Mouse (Mus musculus) liver, embryonic 16.5 days (tissue): ENCODE results near the gene Gm11213. TPM values are rescaled to one million over a fixed set of nuclear protein-coding genes. Genes with fewer than 3 reads are reported as not detected.

Experiments used
- ATAC-seq: fragments of 200-750 bp; cut with Nextera tagmentation; 2 replicates; pipeline ENCODE4 v1.8.0; 2017; ENCODE audit warnings: low read depth, mild to moderate bottlenecking, moderate number of reproducible peaks, moderate library complexity
- H3K27ac ChIP-seq: fragments of 300-500 bp; sonication (generic); 2 replicates; pipeline ENCODE4 v1.5.1; 2014; ENCODE audit warnings: mild to moderate bottlenecking, low read length
- H3K27me3 ChIP-seq: fragments of 300-500 bp; sonication (generic); 2 replicates; pipeline ENCODE4 v1.6.1; 2014; ENCODE audit warnings: low read depth, low read length, mixed read lengths; ENCODE audit not compliant: control insufficient read depth, insufficient read depth
- H3K36me3 ChIP-seq: fragments of 300-500 bp; sonication (generic); 2 replicates; pipeline ENCODE4 v1.6.1; 2014; ENCODE audit warnings: mild to moderate bottlenecking; ENCODE audit not compliant: control insufficient read depth, insufficient read depth
- H3K4me1 ChIP-seq: fragments of 300-500 bp; sonication (generic); 2 replicates; pipeline ENCODE4 v1.6.1; 2014; ENCODE audit warnings: low read depth, low read length, mixed read lengths; ENCODE audit not compliant: control insufficient read depth
- H3K4me2 ChIP-seq: fragments of 300-500 bp; sonication (generic); 2 replicates; pipeline ENCODE4 v1.6.1; 2014; ENCODE audit warnings: low read depth, low read length, mixed read lengths
- H3K4me3 ChIP-seq: fragments of 300-500 bp; sonication (generic); 2 replicates; pipeline ENCODE4 v1.5.1; 2014; ENCODE audit warnings: low read depth, mild to moderate bottlenecking, low read length
- H3K9ac ChIP-seq: fragments of 300-500 bp; sonication (generic); 2 replicates; pipeline ENCODE4 v1.6.1; 2014; ENCODE audit warnings: low read depth, low read length
- H3K9me3 ChIP-seq: fragments of 300-500 bp; sonication (generic); replicated peaks from 2 replicates; pipeline ENCODE4 v1.6.1; 2016; ENCODE audit warnings: low read length; ENCODE audit not compliant: control insufficient read depth
- WGBS: fragments of 180-500 bp; shearing (Covaris S2); extraction: QIAGEN DNeasy Blood & Tissue Kit; methylation state at CpG from one replicate; pipeline ENCODE4 v1.1.7; 2014; ENCODE audit not compliant: insufficient replicate concordance; 5-methylcytosine and 5-hydroxymethylcytosine counted together
- polyA plus RNA-seq: library from polyadenylated mRNA; unstranded; fragments of >200 nt; fragmentation: Nextera tagmentation; extraction: Ambion mirVana; gene quantifications from 2 replicates; pipeline ENCODE4 v1.2.1, GENCODE M21; 2015

Gene Gm11213
- polyA plus RNA-seq, 1 experiment from 2014 or later: not detected

DNA sequence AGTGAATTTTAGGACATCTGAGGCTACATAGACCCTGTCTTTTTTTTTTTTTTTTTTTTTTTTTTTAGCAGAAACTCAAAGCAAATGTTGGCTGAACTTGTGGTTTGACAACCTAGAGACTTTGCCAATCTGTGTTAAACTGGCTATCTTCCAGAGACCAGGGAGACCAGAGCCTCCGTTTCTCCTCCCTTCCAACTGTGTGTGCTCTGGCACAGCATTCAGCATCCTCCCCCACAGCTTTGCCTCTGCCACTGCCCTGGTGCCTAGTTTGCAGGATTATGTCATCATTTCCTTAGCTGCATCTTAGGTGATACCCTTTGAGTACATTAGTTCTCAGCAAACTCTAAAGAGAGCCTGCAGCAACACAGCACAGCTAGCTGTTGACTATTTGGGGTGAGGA, 57.3 kb downstream of the Gm11213 start:
- 56% methylated on average over 1 of the region's 1 CpGs for WGBS
- no peak overlapping the region for H3K4me3 ChIP-seq
- H3K27me3 ChIP-seq: no peaks in the 10 kb centered on the region
- no peaks in the 10 kb centered on the region for H3K9me3 ChIP-seq
- H3K36me3 ChIP-seq: peaks cover 35% of the 10 kb centered on the region
- no peak overlapping the region for H3K9ac ChIP-seq
- no peak overlapping the region for H3K4me2 ChIP-seq
- H3K4me1 ChIP-seq: peaks cover 29% of the 10 kb centered on the region
- no peak overlapping the region for H3K27ac ChIP-seq
- ATAC-seq: no peak

Other genes starting within 250 kb of the Gm11213 start
- gene Orm3, start 249.1 kb downstream of the Gm11213 start, polyA plus RNA-seq: not detected in 2 replicates
- gene Orm2, start 242.8 kb downstream of the Gm11213 start, polyA plus RNA-seq: not detected in 2 replicates
- gene Akna, start 201.9 kb downstream of the Gm11213 start, polyA plus RNA-seq: 5.1 and 6.1 TPM in 2 replicates
- 0.08 and 0.19 TPM in 2 replicates for gene Whrn, start 109.3 kb downstream of the Gm11213 start, polyA plus RNA-seq
- 123 and 130 TPM in 2 replicates for gene Atp6v1g1, start 60.5 kb downstream of the Gm11213 start, polyA plus RNA-seq
- gene Tmem268, start 46.5 kb downstream of the Gm11213 start, polyA plus RNA-seq: 10.2 and 11.3 TPM in 2 replicates
- not detected in 2 replicates for gene Tex48, start 17.2 kb upstream of the Gm11213 start, polyA plus RNA-seq
- not detected in 2 replicates for gene Gm11214, start 58.1 kb upstream of the Gm11213 start, polyA plus RNA-seq
- 0.11 and 0.20 TPM in 2 replicates for gene Tnfsf15, start 139.9 kb upstream of the Gm11213 start, polyA plus RNA-seq